Mouse (Mus musculus): Measurements from ENCODE around the gene Rnf41. TPM values are rescaled to one million over a fixed set of nuclear protein-coding genes. Genes with fewer than 3 reads are reported as not detected.

Rnf41 gene
- polyA plus RNA-seq, 1 experiment, result 23.0 TPM

GRCm38 (mm10) chr10:128369599-128369998 is 41.9 kb upstream of the Rnf41 start:
- peaks cover 12% of the 10 kb centered on the region for H3K4me1 ChIP-seq (ENCODE audit: control insufficient read depth, insufficient read depth, insufficient read length, low read length)
- 48% methylated on average over 6 of the region's 6 CpGs for WGBS
- peaks cover 6% of the 10 kb centered on the region for H3K36me3 ChIP-seq (ENCODE audit: control insufficient read depth, insufficient read depth, low read length)
- no peak overlapping the region for H3K4me3 ChIP-seq (ENCODE audit: low read depth, low read length)
- peak overlapping the region; percentile 96 for H3K27ac ChIP-seq (ENCODE audit: insufficient read depth, low read depth, low read length)
- TF ChIP-seq POLR2A (IDR thresholded peaks at IDR 0.05; ENCODE audit: low read depth, low read length), result no peak
- TF ChIP-seq CTCF (IDR thresholded peaks at IDR 0.05; ENCODE audit: extremely low read depth, insufficient read length, insufficient replicate concordance, low read depth, low read length), result no peak
- H3K27me3 ChIP-seq (ENCODE audit: control insufficient read depth, insufficient read depth, low read length), result no peaks in the 10 kb centered on the region

GRCm38 (mm10) chr10:128370021-128370420 is 41.4 kb upstream of the Rnf41 start:
- Histone ChIP-seq H3K4me3 (ENCODE audit: low read depth, low read length) (no peak overlapping the region), H3K4me1 (ENCODE audit: control insufficient read depth, insufficient read depth, insufficient read length, low read length) (peaks cover 12% of the 10 kb centered on the region), H3K27me3 (ENCODE audit: control insufficient read depth, insufficient read depth, low read length) (no peaks in the 10 kb centered on the region), H3K36me3 (ENCODE audit: control insufficient read depth, insufficient read depth, low read length) (peaks cover 3% of the 10 kb centered on the region), H3K27ac (ENCODE audit: insufficient read depth, low read depth, low read length) (peak overlapping the region; percentile 73)
- 57% methylated on average over 6 of the region's 6 CpGs for WGBS
- TF ChIP-seq CTCF (IDR thresholded peaks at IDR 0.05; ENCODE audit: extremely low read depth, insufficient read length, insufficient replicate concordance, low read depth, low read length) (no peak), POLR2A (IDR thresholded peaks at IDR 0.05; ENCODE audit: low read depth, low read length) (no peak)

- H3K27me3 ChIP-seq (ENCODE audit: control insufficient read depth, insufficient read depth, low read length), result no peaks in the 10 kb centered on the region
- TF ChIP-seq POLR2A (IDR thresholded peaks at IDR 0.05; ENCODE audit: low read depth, low read length) (no peak), CTCF (IDR thresholded peaks at IDR 0.05; ENCODE audit: extremely low read depth, insufficient read length, insufficient replicate concordance, low read depth, low read length) (no peak)
- no peak overlapping the region for H3K4me3 ChIP-seq (ENCODE audit: low read depth, low read length)
- peak overlapping the region; percentile 73 for H3K27ac ChIP-seq (ENCODE audit: insufficient read depth, low read depth, low read length)
- no peaks in the 10 kb centered on the region for H3K36me3 ChIP-seq (ENCODE audit: control insufficient read depth, insufficient read depth, low read length)
- peaks cover 12% of the 10 kb centered on the region for H3K4me1 ChIP-seq (ENCODE audit: control insufficient read depth, insufficient read depth, insufficient read length, low read length)
- 25% methylated on average over 4 of the region's 4 CpGs for WGBS
Observed at GRCm38 (mm10) chr10:128370601-128371000, 40.9 kb upstream of the Rnf41 start.

GRCm38 (mm10) chr10:128372142-128372541 is 39.3 kb upstream of the Rnf41 start:
- H3K27me3 ChIP-seq (ENCODE audit: control insufficient read depth, insufficient read depth, low read length), result no peaks in the 10 kb centered on the region
- H3K36me3 ChIP-seq (ENCODE audit: control insufficient read depth, insufficient read depth, low read length), result no peaks in the 10 kb centered on the region
- H3K4me3 ChIP-seq (ENCODE audit: low read depth, low read length), result no peak overlapping the region
- 80% methylated on average over 5 of the region's 5 CpGs for WGBS
- no peak overlapping the region for H3K27ac ChIP-seq (ENCODE audit: insufficient read depth, low read depth, low read length)
- TF ChIP-seq POLR2A (IDR thresholded peaks at IDR 0.05; ENCODE audit: low read depth, low read length) (no peak), CTCF (IDR thresholded peaks at IDR 0.05; ENCODE audit: extremely low read depth, insufficient read length, insufficient replicate concordance, low read depth, low read length) (peak; percentile 33; the same call in 1 of the 2 replicates)
- peaks cover 15% of the 10 kb centered on the region for H3K4me1 ChIP-seq (ENCODE audit: control insufficient read depth, insufficient read depth, insufficient read length, low read length)

GRCm38 (mm10) chr10:128372989-128373748 is 38.3 kb upstream of the Rnf41 start:
- WGBS, result 64% methylated on average over 6 of the region's 6 CpGs
- Histone ChIP-seq H3K4me3 (ENCODE audit: low read depth, low read length) (no peak overlapping the region), H3K4me1 (ENCODE audit: control insufficient read depth, insufficient read depth, insufficient read length, low read length) (peaks cover 18% of the 10 kb centered on the region), H3K27me3 (ENCODE audit: control insufficient read depth, insufficient read depth, low read length) (no peaks in the 10 kb centered on the region), H3K27ac (ENCODE audit: insufficient read depth, low read depth, low read length) (no peak overlapping the region), H3K36me3 (ENCODE audit: control insufficient read depth, insufficient read depth, low read length) (no peaks in the 10 kb centered on the region)
- TF ChIP-seq CTCF (IDR thresholded peaks at IDR 0.05; ENCODE audit: extremely low read depth, insufficient read length, insufficient replicate concordance, low read depth, low read length), result no peak
- no peak for TF ChIP-seq POLR2A (IDR thresholded peaks at IDR 0.05; ENCODE audit: low read depth, low read length)

- no peak for TF ChIP-seq POLR2A (IDR thresholded peaks at IDR 0.05; ENCODE audit: low read depth, low read length)
- peak; percentile 27; the same call in 1 of the 2 replicates for TF ChIP-seq CTCF (IDR thresholded peaks at IDR 0.05; ENCODE audit: extremely low read depth, insufficient read length, insufficient replicate concordance, low read depth, low read length)
- Histone ChIP-seq H3K27me3 (ENCODE audit: control insufficient read depth, insufficient read depth, low read length) (no peaks in the 10 kb centered on the region), H3K27ac (ENCODE audit: insufficient read depth, low read depth, low read length) (no peak overlapping the region), H3K4me1 (ENCODE audit: control insufficient read depth, insufficient read depth, insufficient read length, low read length) (peaks cover 18% of the 10 kb centered on the region; the same call in 1 of the 2 replicates), H3K4me3 (ENCODE audit: low read depth, low read length) (no peak overlapping the region), H3K36me3 (ENCODE audit: control insufficient read depth, insufficient read depth, low read length) (no peaks in the 10 kb centered on the region)
- 79% methylated on average over 6 of the region's 6 CpGs for WGBS
Observed at GRCm38 (mm10) chr10:128374393-128374792, 37.1 kb upstream of the Rnf41 start.

- H3K4me1 ChIP-seq (ENCODE audit: control insufficient read depth, insufficient read depth, insufficient read length, low read length), result peaks cover 11% of the 10 kb centered on the region; the same call in 1 of the 2 replicates
- 47% methylated on average over 4 of the region's 4 CpGs for WGBS
- H3K27me3 ChIP-seq (ENCODE audit: control insufficient read depth, insufficient read depth, low read length), result no peaks in the 10 kb centered on the region
- H3K27ac ChIP-seq (ENCODE audit: insufficient read depth, low read depth, low read length), result peak overlapping the region; percentile 73
- no peak overlapping the region for H3K4me3 ChIP-seq (ENCODE audit: low read depth, low read length)
- no peaks in the 10 kb centered on the region; the same call in 1 of the 2 replicates for H3K36me3 ChIP-seq (ENCODE audit: control insufficient read depth, insufficient read depth, low read length)
- TF ChIP-seq POLR2A (IDR thresholded peaks at IDR 0.05; ENCODE audit: low read depth, low read length), result no peak
- no peak for TF ChIP-seq CTCF (IDR thresholded peaks at IDR 0.05; ENCODE audit: extremely low read depth, insufficient read length, insufficient replicate concordance, low read depth, low read length)
Observed at GRCm38 (mm10) chr10:128376099-128376454, 35.4 kb upstream of the Rnf41 start.
